Mouse (Mus musculus) hindbrain, embryonic 13.5 days (tissue): Measurements from ENCODE around the gene Zc3hc1. TPM values are rescaled to one million over a fixed set of nuclear protein-coding genes. Genes with fewer than 3 reads are reported as not detected.
"Not testable (repeated sequence)": the region's sequence is repeated elsewhere in the genome, so short reads cannot be mapped to it uniquely, and the experiment has no call there.

ENCODE experiments used
- ATAC-seq: fragments of 200-750 bp; cut with Nextera tagmentation; 2 replicates; pipeline ENCODE4 v1.8.0; 2017; ENCODE audit warnings: moderate TSS enrichment; ENCODE audit not compliant: low FRiP score
- H3K27ac ChIP-seq: fragments of 300-500 bp; sonication (generic); 2 replicates; pipeline ENCODE4 v1.5.1; 2015; ENCODE audit warnings: inconsistent platforms, mild to moderate bottlenecking, moderate library complexity
- H3K27me3 ChIP-seq: fragments of 300-500 bp; sonication (generic); 2 replicates; pipeline ENCODE4 v1.6.1; 2015; ENCODE audit warnings: mild to moderate bottlenecking, inconsistent platforms
- H3K36me3 ChIP-seq: fragments of 300-500 bp; sonication (generic); 2 replicates; pipeline ENCODE4 v1.6.1; 2015; ENCODE audit warnings: mild to moderate bottlenecking, inconsistent platforms
- H3K4me1 ChIP-seq: fragments of 300-500 bp; sonication (generic); replicated peaks from 2 replicates; pipeline ENCODE4 v1.6.1; 2015; ENCODE audit warnings: inconsistent platforms
- H3K4me2 ChIP-seq: fragments of 300-500 bp; sonication (generic); 2 replicates; pipeline ENCODE4 v1.6.1; 2015; ENCODE audit warnings: inconsistent platforms, mild to moderate bottlenecking, moderate library complexity
- H3K4me3 ChIP-seq: fragments of 300-500 bp; sonication (generic); 2 replicates; pipeline ENCODE4 v1.5.1; 2015; ENCODE audit warnings: mild to moderate bottlenecking, inconsistent platforms
- H3K9ac ChIP-seq: fragments of 300-500 bp; sonication (generic); 2 replicates; pipeline ENCODE4 v1.6.1; 2015; ENCODE audit warnings: mild to moderate bottlenecking, inconsistent platforms
- H3K9me3 ChIP-seq: fragments of 300-500 bp; sonication (generic); 2 replicates; pipeline ENCODE4 v1.6.1; 2016; ENCODE audit warnings: inconsistent platforms
- WGBS: fragments of 180-500 bp; shearing (Covaris S2); methylation state at CpG from one replicate; pipeline ENCODE4 v1.1.7; 2015; 5-methylcytosine and 5-hydroxymethylcytosine counted together
- polyA plus RNA-seq: library from polyadenylated mRNA; unstranded; fragments of >200 nt; fragmentation: Nextera tagmentation; extraction: Ambion mirVana; gene quantifications from 2 replicates; pipeline ENCODE4 v1.2.1, GENCODE M21; 2015

The Zc3hc1 gene
- polyA plus RNA-seq, 1 experiment from 2014 or later = 64.9 TPM

DNA sequence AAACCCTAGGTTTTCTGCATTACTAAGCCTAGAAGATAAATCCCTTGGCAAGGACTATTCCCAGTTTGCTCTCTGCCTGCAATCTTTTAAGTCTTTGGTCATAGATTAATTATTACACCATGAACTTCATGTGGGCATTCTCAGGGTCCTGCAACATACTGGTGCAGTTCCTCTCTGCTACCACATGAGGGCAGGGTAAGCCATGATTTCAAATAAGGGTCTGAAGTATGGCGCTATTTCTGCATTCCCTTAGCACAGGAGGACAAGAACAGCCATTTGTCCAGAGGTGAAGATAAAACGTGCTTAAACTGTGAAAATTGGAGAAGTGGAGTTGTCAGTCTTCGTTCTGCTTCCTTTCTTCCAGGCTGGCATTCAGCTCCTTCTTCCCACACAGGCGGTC, 12.6 kb upstream of the Zc3hc1 start:
- peak overlapping the region; percentile 65; the same call in 1 of the 2 replicates for H3K9ac ChIP-seq
- no peak for ATAC-seq
- H3K9me3 ChIP-seq = peaks cover 3% of the 10 kb centered on the region; the same call in 1 of the 2 replicates
- H3K4me2 ChIP-seq = peak overlapping the region; percentile 58
- H3K27ac ChIP-seq = peak overlapping the region; percentile 78
- no peaks in the 10 kb centered on the region for H3K27me3 ChIP-seq
- H3K4me1 ChIP-seq = peaks cover 21% of the 10 kb centered on the region
- 19% methylated on average over 4 of the region's 4 CpGs for WGBS
- H3K36me3 ChIP-seq = no peaks in the 10 kb centered on the region
- peak overlapping the region; percentile 34 for H3K4me3 ChIP-seq

DNA sequence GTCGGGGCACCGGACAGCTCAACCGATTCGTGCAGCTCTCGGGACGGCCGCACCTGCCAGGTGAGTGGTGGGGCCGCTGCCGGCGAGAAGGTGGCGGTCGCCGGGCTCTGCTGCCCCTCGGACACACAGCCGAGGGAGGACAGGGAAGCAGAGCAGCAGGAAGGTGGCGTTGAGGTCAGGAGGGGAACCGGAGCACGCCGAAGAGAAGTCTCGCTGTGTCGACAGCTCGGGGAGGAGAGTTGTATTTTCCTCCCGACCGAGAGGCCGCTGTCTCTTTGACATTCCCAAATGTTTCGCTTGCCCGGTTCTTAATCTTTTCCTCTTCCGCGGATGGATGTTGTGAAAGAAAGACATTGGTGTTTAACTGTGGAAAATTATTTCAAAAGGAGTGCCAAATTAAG, 11.3 kb upstream of the Zc3hc1 start:
- H3K4me1 ChIP-seq = peaks cover 21% of the 10 kb centered on the region
- ATAC-seq = peak; percentile 17
- peak overlapping the region; percentile 91 for H3K4me3 ChIP-seq
- peak overlapping the region; percentile 64 for H3K4me2 ChIP-seq
- no peaks in the 10 kb centered on the region for H3K36me3 ChIP-seq
- WGBS = under 1% methylated on average over 29 of the region's 29 CpGs
- no peaks in the 10 kb centered on the region for H3K9me3 ChIP-seq
- no peaks in the 10 kb centered on the region for H3K27me3 ChIP-seq
- peak overlapping the region; percentile 97 for H3K27ac ChIP-seq
- peak overlapping the region; percentile 97 for H3K9ac ChIP-seq

GRCm38 (mm10) chr6:30401308-30402015, 10.6 kb upstream of the Zc3hc1 start, which contains the start of gene Klhdc10:
Klhdc10 (plus strand) TSS chr6:30401868.
- Histone ChIP-seq H3K9ac (peak within 1 kb of the TSS; percentile 97), H3K4me3 (peak within 1 kb of the TSS; percentile 91), H3K27me3 (no peaks in the 10 kb centered on the region), H3K27ac (peak within 1 kb of the TSS; percentile 97), H3K4me2 (peak within 1 kb of the TSS; percentile 64), H3K4me1 (peaks cover 21% of the 10 kb centered on the region), H3K9me3 (no peaks in the 10 kb centered on the region), H3K36me3 (no peaks in the 10 kb centered on the region)
- ATAC-seq = peak; percentile 100
- whole genome bisulfite sequencing = under 1% methylated on average over 40 of the region's 41 CpGs

DNA sequence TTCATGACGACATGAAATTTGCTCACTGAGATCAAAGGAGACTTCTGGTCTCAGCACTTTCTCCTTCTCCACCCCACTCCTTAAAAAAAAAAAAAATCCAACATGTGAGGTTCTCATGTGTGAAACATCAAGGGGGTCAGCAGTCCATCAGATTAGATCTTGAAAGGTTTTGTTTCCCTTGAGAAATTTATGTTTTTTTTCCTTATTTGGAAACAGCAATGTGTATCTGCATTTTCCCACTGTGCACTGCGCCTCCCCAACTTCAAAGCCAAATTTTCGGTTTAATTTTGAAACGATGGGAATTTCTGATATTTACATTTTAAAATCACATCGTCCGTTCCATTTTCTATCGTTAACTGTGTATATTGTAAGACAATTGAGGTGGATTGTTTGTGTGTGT, 9.9 kb upstream of the Zc3hc1 start:
- Histone ChIP-seq H3K9ac (peak overlapping the region; percentile 73), H3K4me3 (peak overlapping the region; percentile 91)
- no peak for ATAC-seq

GRCm38 (mm10) chr6:30400146-30400545, 9.3 kb upstream of the Zc3hc1 start:
- Histone ChIP-seq H3K4me2 (peak overlapping the region; percentile 57; the same call in 1 of the 2 replicates), H3K36me3 (no peaks in the 10 kb centered on the region), H3K4me1 (peaks cover 18% of the 10 kb centered on the region), H3K9ac (no peak overlapping the region; the same call in 1 of the 2 replicates), H3K27me3 (no peaks in the 10 kb centered on the region), H3K27ac (peak overlapping the region; percentile 97), H3K9me3 (no peaks in the 10 kb centered on the region), H3K4me3 (no peak overlapping the region)
- no peak for ATAC-seq
- WGBS = 92% methylated on average over 5 of the region's 5 CpGs

More for the DNA sequence above, 9.9 kb upstream of the Zc3hc1 start:
- Histone ChIP-seq H3K9me3 (no peaks in the 10 kb centered on the region), H3K4me2 (peak overlapping the region; percentile 57), H3K4me1 (peaks cover 21% of the 10 kb centered on the region), H3K27me3 (no peaks in the 10 kb centered on the region), H3K36me3 (no peaks in the 10 kb centered on the region), H3K27ac (peak overlapping the region; percentile 97)
- 8% methylated on average over 7 of the region's 7 CpGs for WGBS

DNA sequence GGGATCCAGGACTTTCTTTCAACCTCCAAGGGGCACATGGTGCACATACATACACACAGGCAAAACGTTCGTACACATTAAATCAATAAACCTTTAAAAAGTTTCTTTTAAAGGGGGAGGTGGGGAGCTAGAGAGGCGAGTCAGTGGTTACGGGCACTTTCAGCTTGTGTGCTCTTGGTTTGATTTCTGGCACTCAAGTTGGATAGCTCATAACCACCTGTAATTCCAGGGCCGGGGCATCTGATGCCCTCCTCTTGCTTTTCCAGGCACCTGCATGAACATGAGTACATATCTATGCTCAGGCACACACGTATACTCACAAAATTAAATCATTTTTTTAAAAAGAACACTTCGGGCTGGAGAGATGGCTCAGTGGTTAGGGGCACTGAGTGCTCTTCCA, 1.2 kb upstream of the Zc3hc1 start:
- H3K27me3 ChIP-seq = no peaks in the 10 kb centered on the region
- no peak for ATAC-seq
- H3K27ac ChIP-seq = no peak overlapping the region
- peaks cover 7% of the 10 kb centered on the region for H3K4me1 ChIP-seq
- H3K4me2 ChIP-seq = no peak overlapping the region
- no peak overlapping the region for H3K4me3 ChIP-seq
- WGBS = 90% methylated on average over 7 of the region's 7 CpGs
- H3K9me3 ChIP-seq = no peaks in the 10 kb centered on the region
- peaks cover 5% of the 10 kb centered on the region for H3K36me3 ChIP-seq
- no peak overlapping the region for H3K9ac ChIP-seq

- H3K9ac ChIP-seq = peak overlapping the region; percentile 81
- H3K36me3 ChIP-seq = peaks cover 21% of the 10 kb centered on the region
- H3K4me1 ChIP-seq, ATAC-seq, H3K27me3 ChIP-seq, H3K9me3 ChIP-seq: not testable (repeated sequence)
- H3K4me3 ChIP-seq = peak overlapping the region; percentile 76
- WGBS = 27% methylated on average over 4 of the region's 4 CpGs
- H3K4me2 ChIP-seq = peak overlapping the region; percentile 50
- H3K27ac ChIP-seq = peak overlapping the region; percentile 80; the same call in 1 of the 2 replicates
These were observed 557 bp downstream of the Zc3hc1 start for GRCm38 (mm10) chr6:30390271-30390670.

- H3K9me3 ChIP-seq = no peaks in the 10 kb centered on the region
- H3K36me3 ChIP-seq = peaks cover 89% of the 10 kb centered on the region
- ATAC-seq = no peak
- H3K4me2 ChIP-seq = no peak overlapping the region
- H3K9ac ChIP-seq = no peak overlapping the region
- no peak overlapping the region for H3K27ac ChIP-seq
- H3K27me3 ChIP-seq = no peaks in the 10 kb centered on the region
- H3K4me3 ChIP-seq = no peak overlapping the region
- WGBS = 75% methylated on average over 3 of the region's 3 CpGs
- H3K4me1 ChIP-seq = no peaks in the 10 kb centered on the region
These were observed 9.7 kb downstream of the Zc3hc1 start for GRCm38 (mm10) chr6:30381116-30381515.

DNA sequence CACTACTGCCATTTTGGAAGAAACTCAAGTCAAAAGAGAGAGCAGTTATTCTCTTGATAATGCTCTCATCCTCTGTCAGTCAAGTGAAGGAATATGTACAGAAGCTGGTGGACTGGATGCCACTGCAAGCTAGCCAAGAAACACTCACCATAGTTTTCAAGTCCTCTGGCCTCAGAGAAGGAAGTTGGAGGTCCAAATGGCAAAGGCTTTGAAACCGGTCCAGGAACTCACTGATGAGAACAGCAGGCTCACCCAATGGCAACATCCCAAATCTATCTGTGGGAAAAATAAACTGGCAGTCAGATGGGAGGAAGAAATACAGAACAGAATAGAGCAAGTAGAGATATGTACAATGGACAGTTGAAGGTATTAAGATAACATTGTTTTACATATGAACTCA, 15.0 kb downstream of the Zc3hc1 start:
- H3K27me3 ChIP-seq = no peaks in the 10 kb centered on the region
- 83% methylated on average over 1 of the region's 1 CpGs for WGBS
- no peak overlapping the region for H3K4me2 ChIP-seq
- H3K9me3 ChIP-seq = no peaks in the 10 kb centered on the region
- peaks cover 91% of the 10 kb centered on the region for H3K36me3 ChIP-seq
- H3K4me3 ChIP-seq = no peak overlapping the region
- H3K9ac ChIP-seq = no peak overlapping the region
- no peak for ATAC-seq
- H3K27ac ChIP-seq = no peak overlapping the region
- 0 out of 2 replicates have a peak, but pooled peaks cover 5% of the 10 kb centered on the region for H3K4me1 ChIP-seq

GRCm38 (mm10) chr6:30374731-30375510, 15.9 kb downstream of the Zc3hc1 start:
- Histone ChIP-seq H3K4me3 (no peak overlapping the region), H3K9me3 (no peaks in the 10 kb centered on the region), H3K4me2 (no peak overlapping the region), H3K9ac (no peak overlapping the region), H3K27ac (no peak overlapping the region), H3K4me1 (0 out of 2 replicates have a peak, but pooled peaks cover 5% of the 10 kb centered on the region), H3K27me3 (no peaks in the 10 kb centered on the region), H3K36me3 (peaks cover 91% of the 10 kb centered on the region)
- WGBS = 82% methylated on average over 16 of the region's 16 CpGs
- ATAC-seq = no peak

DNA sequence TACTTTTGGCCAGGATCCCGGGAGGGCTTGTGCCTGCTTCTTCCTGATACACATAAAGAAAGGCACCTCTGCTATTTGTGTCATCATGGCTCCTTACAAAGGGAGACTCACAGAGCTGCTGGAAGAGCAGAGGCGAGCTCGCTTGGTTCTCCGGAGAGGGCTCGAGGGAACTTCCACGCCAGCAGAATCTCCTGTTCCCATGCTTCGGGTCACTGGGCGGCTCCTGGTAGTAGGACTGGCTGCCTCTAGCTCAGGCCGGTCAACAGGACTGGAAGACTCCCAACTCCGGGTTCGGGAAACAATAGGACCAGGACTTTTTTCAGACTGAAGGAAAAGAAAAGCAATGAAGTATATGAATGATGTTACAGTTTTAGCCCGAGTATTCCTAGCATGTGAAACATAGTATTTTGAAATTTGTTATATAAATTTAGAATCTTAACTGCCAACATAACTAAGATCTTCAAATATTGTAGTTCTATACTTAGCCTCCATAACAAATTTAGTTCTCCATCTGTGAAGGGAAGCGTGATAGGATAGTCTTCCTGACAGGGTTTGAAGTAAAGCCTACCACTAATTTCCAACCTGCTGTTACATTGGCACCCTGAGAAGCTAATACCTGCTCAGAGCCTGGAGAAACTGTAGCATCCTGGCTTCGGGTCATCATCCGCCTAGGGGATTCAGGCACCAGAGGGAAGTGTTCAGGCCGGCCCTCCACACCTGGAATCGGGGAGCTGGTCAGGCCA, 18.0 kb downstream of the Zc3hc1 start:
- peaks cover 96% of the 10 kb centered on the region for H3K36me3 ChIP-seq
- 94% methylated on average over 17 of the region's 17 CpGs for WGBS

GRCm38 (mm10) chr6:30369291-30369690, 21.5 kb downstream of the Zc3hc1 start:
- Histone ChIP-seq H3K9ac (no peak overlapping the region), H3K27me3 (no peaks in the 10 kb centered on the region), H3K4me1 (no peaks in the 10 kb centered on the region), H3K36me3 (peaks cover 98% of the 10 kb centered on the region), H3K4me3 (no peak overlapping the region), H3K9me3 (no peaks in the 10 kb centered on the region), H3K4me2 (no peak overlapping the region), H3K27ac (no peak overlapping the region)
- ATAC-seq = no peak
- WGBS = 83% methylated on average over 3 of the region's 3 CpGs

More for the DNA sequence above, 18.0 kb downstream of the Zc3hc1 start:
- no peak for ATAC-seq
- Histone ChIP-seq H3K4me3 (no peak overlapping the region), H3K4me1 (0 out of 2 replicates have a peak, but pooled peaks cover 5% of the 10 kb centered on the region), H3K27me3 (no peaks in the 10 kb centered on the region), H3K9ac (no peak overlapping the region), H3K9me3 (no peaks in the 10 kb centered on the region), H3K4me2 (no peak overlapping the region), H3K27ac (no peak overlapping the region)
